Mouse (Mus musculus) heart, adult 18-20 months (tissue): ENCODE results near the gene Elmod2. TPM values are rescaled to one million over a fixed set of nuclear protein-coding genes. Genes with fewer than 3 reads are reported as not detected.
"Not testable (repeated sequence)": the region's sequence is repeated elsewhere in the genome, so short reads cannot be mapped to it uniquely, and the experiment has no call there.

ENCODE experiments used
- DNase-seq, 2 experiments: peaks; one replicate each; pipeline ENCODE4 v3.0.0; 2021 to 2022; ENCODE audit warnings: mixed read lengths in 1 of 2
- long read RNA-seq, 2 experiments: library from polyadenylated mRNA; stranded (forward); transcript quantifications; one replicate each; pipeline ENCODE4 v2.0.0; 2021
- total RNA-seq, 2 experiments: library from RNA; stranded (reverse); gene quantifications; 2 replicates each; pipeline ENCODE4 v1.2.3; 2021

The Elmod2 gene
- 1 to 10 TPM; 8.4 to 8.9 TPM for total RNA-seq
- long read RNA-seq, experiment 1, full-length matches to known transcripts: 3 of 6 reads
- long read RNA-seq, experiment 1, partial matches to known transcripts: 1 of 6 reads
- long read RNA-seq, experiment 1, other reads (novel, unspliced or antisense): 2 of 6 reads
- long read RNA-seq, experiment 2, full-length matches to known transcripts: 5 of 5 reads
- long read RNA-seq, experiment 2, partial matches to known transcripts: 0 of 5 reads
- long read RNA-seq, experiment 2, other reads (novel, unspliced or antisense): 0 of 5 reads

GRCm38 (mm10) chr8:83331899-83332697 lies at the start of gene Elmod2:
Elmod2 (minus strand) TSS chr8:83332486.
- peak; percentile 96 to 98 for DNase-seq

GRCm38 (mm10) chr8:83381016-83381415 lies 48.7 kb upstream of the Elmod2 start:
- DNase-seq: no peak

GRCm38 (mm10) chr8:83380141-83380540 lies 47.9 kb upstream of the Elmod2 start:
- DNase-seq: no peak

GRCm38 (mm10) chr8:83377231-83377630 lies 44.9 kb upstream of the Elmod2 start:
- DNase-seq: no peak

GRCm38 (mm10) chr8:83363156-83363769 lies 31.0 kb upstream of the Elmod2 start:
- DNase-seq: no peak

- DNase-seq: no peak
These were observed 19.0 kb upstream of the Elmod2 start for GRCm38 (mm10) chr8:83351315-83351714.

GRCm38 (mm10) chr8:83348263-83348662 lies 16.0 kb upstream of the Elmod2 start, which contains the start of gene Mgat4d:
Mgat4d (plus strand) TSS chr8:83348471.
- no peak for DNase-seq

GRCm38 (mm10) chr8:83342693-83343092 lies 10.4 kb upstream of the Elmod2 start:
- DNase-seq: peak in 1 of 2 experiments; percentile 12

- no peak for DNase-seq
These were observed 9.8 kb upstream of the Elmod2 start for GRCm38 (mm10) chr8:83342076-83342475.

GRCm38 (mm10) chr8:83332864-83333263 lies 578 bp upstream of the Elmod2 start:
- no peak for DNase-seq

GRCm38 (mm10) chr8:83331567-83331898 lies 753 bp downstream of the Elmod2 start:
- peak; percentile 16 to 50 for DNase-seq

GRCm38 (mm10) chr8:83327889-83328288 lies 4.4 kb downstream of the Elmod2 start:
- DNase-seq: no peak

- DNase-seq: no peak
These were observed 9.2 kb downstream of the Elmod2 start for GRCm38 (mm10) chr8:83323056-83323455.

- DNase-seq: no peak
These were observed 9.9 kb downstream of the Elmod2 start for GRCm38 (mm10) chr8:83322374-83322773.

GRCm38 (mm10) chr8:83320543-83320942 lies 11.7 kb downstream of the Elmod2 start:
- no peak for DNase-seq

- no peak for DNase-seq
These were observed 16.6 kb downstream of the Elmod2 start for GRCm38 (mm10) chr8:83315691-83316090.

- not testable (repeated sequence) for DNase-seq
These were observed 17.2 kb downstream of the Elmod2 start for GRCm38 (mm10) chr8:83315084-83315483.

- no peak for DNase-seq
These were observed 22.4 kb downstream of the Elmod2 start for GRCm38 (mm10) chr8:83309836-83310235.

GRCm38 (mm10) chr8:83304946-83305345 lies 27.3 kb downstream of the Elmod2 start:
- DNase-seq: no peak

- DNase-seq: no peak
These were observed 32.2 kb downstream of the Elmod2 start for GRCm38 (mm10) chr8:83300135-83300534.

GRCm38 (mm10) chr8:83297375-83297774 lies 34.9 kb downstream of the Elmod2 start:
- no peak for DNase-seq

- DNase-seq: no peak
These were observed 42.1 kb downstream of the Elmod2 start, which contains the start of gene Ucp1 for GRCm38 (mm10) chr8:83290176-83290575. Ucp1 (plus strand) TSS chr8:83290352.

GRCm38 (mm10) chr8:83285391-83285790 lies 46.9 kb downstream of the Elmod2 start:
- DNase-seq: no peak
